Mouse (Mus musculus) testis, adult 2 months (tissue): ENCODE data around the gene Kank1.

Experiments
- CTCF ChIP-seq: fragments of 200-500 bp; IDR thresholded peaks from 2 replicates; pipeline ENCODE4 v1.5.1; 2012; ENCODE audit warnings: low read depth, mild to moderate bottlenecking, inconsistent platforms, low read length, moderate library complexity; ENCODE audit not compliant: control insufficient read depth, insufficient read depth, insufficient replicate concordance
- POLR2A ChIP-seq: fragments of 200-500 bp; IDR thresholded peaks from 2 replicates; pipeline ENCODE4 v1.6.1; 2012; ENCODE audit warnings: low read depth, mild to moderate bottlenecking, inconsistent platforms, low read length, moderate library complexity; ENCODE audit not compliant: control insufficient read depth

- TF ChIP-seq CTCF: no peak
- TF ChIP-seq POLR2A: no peak
These were observed 244.0 kb downstream of the Kank1 start for GRCm38 (mm10) chr19:25480820-25481219.
